Mouse (Mus musculus) MEL-GATA-1-ER (cell line): ENCODE data around the gene Olfr201.
"Not testable (repeated sequence)": the region's sequence is repeated elsewhere in the genome, so short reads cannot be mapped to it uniquely, and the experiment has no call there.

Experiments
- DNase-seq: peaks from one replicate; pipeline ENCODE4 v3.0.0-alpha.2; 2012; ENCODE audit warnings: low read depth; ENCODE audit errors: extremely low read depth

Olfr201 gene

DNA sequence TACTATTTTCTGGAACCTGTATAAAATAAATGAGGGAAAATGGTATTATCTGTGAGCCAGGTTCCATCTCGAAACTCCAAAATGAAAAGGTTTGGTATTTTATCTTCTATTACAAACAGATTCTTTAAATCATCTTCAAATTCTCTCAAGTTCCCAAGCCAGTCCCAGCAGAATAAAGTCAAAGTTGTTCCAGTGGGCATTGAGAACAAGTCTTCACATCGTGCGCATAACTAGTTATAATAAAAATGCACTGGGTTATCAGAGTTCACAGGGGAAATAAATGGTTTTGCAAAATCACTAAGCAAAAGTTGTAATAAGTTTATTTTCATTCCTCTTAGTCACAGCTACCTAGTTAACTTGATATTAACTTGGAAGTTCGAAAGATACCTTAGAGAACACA, at the start of gene Olfr201:
Gene Olfr201, minus strand, starts transcription at position 101 of the 400 bp plus-strand sequence.
- DNase-seq: not testable (repeated sequence)

DNA sequence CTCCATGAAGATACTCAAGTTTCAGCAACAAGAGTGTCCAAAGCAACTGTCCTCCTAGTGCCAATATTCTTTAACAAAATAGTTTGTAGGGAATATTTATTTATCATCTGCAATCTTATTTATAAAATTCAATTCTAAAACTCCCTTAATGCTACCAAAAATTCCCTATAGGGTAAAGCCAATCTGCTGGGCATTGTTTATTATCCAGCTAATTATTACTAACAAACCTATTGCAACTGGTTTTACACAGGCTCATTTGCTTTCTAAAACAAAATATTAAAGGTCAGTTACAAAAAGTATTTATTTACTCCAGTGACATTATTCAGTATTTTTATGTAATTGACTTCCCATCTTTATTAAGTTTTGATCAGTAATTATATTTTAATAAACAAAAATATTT, 45.7 kb upstream of the Olfr201 start, which contains the start of gene Olfr204:
Gene Olfr204, minus strand, starts transcription at position 101 of the 400 bp plus-strand sequence.
- DNase-seq: no peak

DNA sequence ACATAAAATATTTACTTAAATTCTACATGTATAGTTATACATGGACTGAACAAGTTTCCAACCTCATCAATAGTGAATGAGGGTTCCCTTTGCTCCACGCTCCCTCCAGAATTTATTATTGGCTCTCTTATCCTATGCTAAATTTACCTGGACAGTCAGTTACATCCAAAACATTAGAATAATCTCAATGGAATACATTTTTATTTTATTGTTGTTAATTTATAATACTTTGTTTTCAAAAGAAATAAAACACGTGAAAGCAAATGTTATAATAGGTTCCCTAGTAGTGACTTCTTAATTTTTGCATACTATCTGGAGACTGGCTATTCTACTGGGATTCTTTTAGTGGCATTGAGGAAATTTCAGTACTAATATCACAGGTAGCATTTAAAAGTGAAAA, 26.1 kb upstream of the Olfr201 start, which contains the start of gene Olfr203:
Gene Olfr203, plus strand, starts transcription at position 301 of the 400 bp plus-strand sequence.
- no peak for DNase-seq

DNA sequence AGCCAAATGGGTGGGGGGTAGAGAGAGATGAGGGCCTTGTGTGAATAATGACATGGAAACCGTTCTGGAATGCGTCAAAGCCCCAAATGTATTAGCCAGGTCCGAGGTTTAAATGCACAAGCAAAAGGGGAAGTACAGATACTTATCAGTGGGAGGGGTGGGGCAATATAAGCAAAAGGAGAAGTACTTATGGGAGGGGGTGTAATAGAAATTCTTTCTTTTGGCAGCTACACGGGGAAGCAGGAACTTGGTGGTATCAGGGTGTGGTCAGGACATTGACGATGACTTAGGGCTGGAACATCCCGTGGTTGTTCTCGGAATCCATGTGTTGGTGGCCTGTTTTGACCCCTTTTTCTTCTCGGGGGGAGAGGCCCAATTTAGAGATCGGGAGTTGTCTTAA, 15.1 kb upstream of the Olfr201 start:
- peak; percentile 68 for DNase-seq

DNA sequence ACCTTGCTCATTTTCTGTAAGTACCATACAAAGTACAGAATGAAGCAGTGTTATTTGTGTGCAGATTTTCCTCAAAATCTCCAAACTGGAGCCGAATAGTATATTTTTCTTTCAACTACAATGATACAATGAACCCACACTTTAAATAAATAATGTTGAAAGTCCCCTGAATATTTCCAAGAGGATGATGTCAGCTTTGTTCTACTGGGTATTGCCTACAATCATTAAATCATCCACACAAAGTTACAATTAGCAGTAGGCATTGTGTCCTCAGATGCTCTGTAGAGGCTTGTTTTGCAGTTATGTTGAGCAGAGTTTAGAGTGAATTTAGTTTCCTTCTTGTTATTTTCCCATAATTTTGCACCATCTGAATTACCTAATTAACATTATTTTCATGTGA, 14.3 kb upstream of the Olfr201 start, which contains the start of gene Olfr202:
Gene Olfr202, minus strand, starts transcription at position 101 of the 400 bp plus-strand sequence.
- DNase-seq: no peak

DNA sequence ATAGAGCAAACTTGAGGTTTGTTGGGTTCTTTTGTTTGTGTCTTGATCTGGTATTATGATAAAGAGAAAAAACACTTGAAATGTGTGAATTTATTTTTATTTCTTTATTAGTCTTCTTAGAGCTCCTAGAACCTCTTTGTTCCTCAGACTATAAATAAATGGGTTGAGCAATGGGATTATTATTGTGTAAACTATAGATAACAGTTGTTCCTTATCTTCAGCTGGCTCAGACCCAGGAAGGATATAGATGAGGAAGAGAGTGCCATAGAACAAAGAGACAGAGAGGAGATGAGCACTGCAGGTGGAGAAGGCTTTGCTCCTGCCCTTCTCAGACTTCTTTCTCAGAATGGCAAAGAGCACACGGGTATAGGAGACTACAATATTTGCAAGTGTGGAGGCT, 11.0 kb upstream of the Olfr201 start:
- no peak for DNase-seq

DNA sequence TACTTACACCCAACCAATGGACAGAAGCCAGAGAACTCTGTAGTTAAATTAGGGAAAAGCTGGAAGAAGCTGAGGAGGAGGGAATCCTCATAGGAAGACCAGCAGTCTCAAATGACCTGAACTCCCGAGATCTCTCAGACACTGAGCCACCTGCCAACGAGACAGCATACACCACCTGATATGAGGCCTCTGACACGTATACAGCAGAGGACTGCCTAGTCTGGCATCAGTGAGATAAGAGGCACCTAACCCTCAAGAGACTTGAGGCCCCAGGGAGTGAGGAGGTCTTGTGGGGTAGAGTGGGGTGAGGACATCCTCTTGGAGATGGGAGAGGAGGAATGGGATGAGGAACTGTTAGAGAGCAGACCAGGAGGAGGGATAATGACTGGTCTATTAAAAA, 8.1 kb upstream of the Olfr201 start:
- DNase-seq: peak; percentile 50

DNA sequence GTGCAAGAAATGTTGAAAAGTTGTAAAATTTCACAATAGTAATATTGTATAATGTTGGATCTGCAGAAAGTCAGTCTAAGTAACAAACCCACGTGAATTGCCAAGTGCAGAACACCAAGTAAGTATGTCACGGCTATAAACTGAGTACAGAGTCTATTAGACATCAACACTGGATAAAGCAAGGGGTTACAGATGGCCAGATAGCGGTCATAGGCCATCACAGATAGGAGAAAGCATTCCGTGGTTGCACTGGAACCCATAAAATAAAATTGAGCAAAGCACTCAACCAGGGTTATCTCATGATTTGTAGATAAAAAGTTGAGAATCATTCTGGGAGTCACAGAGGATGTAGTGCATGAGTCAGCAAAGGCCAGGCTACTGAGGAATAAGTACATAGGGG, 3.3 kb downstream of the Olfr201 start:
- not testable (repeated sequence) for DNase-seq

DNA sequence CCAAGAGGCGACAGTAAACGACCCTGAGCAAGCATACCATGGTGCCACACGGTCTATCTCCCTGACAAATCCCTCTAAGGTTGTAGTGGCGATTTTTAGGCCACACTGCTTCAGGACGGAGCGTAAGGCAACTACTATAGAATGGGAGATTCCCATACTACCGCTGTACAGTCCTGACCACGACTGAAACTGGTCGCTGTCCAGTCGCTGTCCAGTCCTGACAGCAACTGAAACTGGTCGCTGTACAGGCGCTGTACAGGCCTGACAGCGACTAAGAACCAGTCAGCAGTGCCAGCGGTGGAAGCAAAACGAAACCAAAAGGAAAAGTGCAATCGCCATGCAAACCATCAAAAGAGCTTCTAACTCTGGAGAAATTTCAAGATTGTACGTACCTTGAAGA, 22.7 kb downstream of the Olfr201 start:
- DNase-seq: no peak

DNA sequence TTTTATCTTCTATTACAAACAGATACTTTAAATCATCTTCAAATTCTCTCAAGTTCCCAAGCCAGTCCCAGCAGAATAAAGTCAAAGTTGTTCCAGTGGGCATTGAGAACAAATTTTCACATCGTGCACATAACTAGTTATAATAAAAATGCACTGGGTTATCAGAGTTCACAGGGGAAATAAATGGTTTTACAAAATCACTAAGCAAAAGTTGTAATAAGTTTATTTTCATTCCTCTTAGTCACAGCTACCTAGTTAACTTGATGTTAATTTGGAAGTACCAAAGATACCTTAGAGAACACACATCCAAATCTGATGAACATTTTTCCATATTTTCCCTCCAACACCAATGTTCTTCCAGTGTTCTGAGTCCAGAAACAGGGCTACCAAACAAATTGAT, 52.8 kb downstream of the Olfr201 start, which contains the start of gene Olfr199:
Gene Olfr199, minus strand, starts transcription at position 101 of the 400 bp plus-strand sequence.
- DNase-seq: not testable (repeated sequence)

DNA sequence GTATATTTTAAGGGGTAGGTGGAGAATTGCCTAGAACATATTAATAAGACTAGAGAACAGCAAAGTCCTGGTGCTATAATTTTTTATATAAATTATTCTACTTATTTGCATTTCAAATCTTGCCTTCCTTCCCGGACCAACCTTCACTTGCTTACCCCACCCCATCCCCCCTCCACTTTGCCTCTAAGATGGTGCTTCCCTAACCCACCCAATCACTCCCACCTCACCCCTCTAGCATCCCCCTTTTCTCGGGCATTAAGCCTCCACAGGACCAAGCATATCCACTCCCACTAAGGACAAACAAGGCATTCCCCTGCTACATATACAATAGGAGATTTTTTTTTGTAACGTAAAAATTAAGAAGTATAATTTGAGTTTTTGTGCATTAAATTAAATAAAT, 54.6 kb downstream of the Olfr201 start:
- DNase-seq: not testable (repeated sequence)
